Mouse (Mus musculus) liver, embryonic 11.5 days (tissue): ENCODE measurements around the gene 1700003E16Rik. TPM values are rescaled to one million over a fixed set of nuclear protein-coding genes. Genes with fewer than 3 reads are reported as not detected.

Source experiments
- ATAC-seq: fragments of 200-750 bp; cut with Nextera tagmentation; replicated peaks from 2 replicates; pipeline ENCODE4 v1.8.0; 2017; ENCODE audit warnings: moderate number of reproducible peaks, mild to moderate bottlenecking, moderate TSS enrichment, moderate library complexity; ENCODE audit not compliant: low FRiP score
- DNase-seq: peaks from one replicate; pipeline ENCODE4 v3.0.0-alpha.2; 2017; ENCODE audit warnings: low spot score
- H3K27ac ChIP-seq: fragments of 300-500 bp; sonication (generic); 2 replicates; pipeline ENCODE4 v1.5.1; 2014; ENCODE audit warnings: mild to moderate bottlenecking, low read depth, low read length, control low read depth
- H3K27me3 ChIP-seq: fragments of 300-500 bp; sonication (generic); replicated peaks from 2 replicates; pipeline ENCODE4 v1.6.1; 2014; ENCODE audit warnings: low read length, mixed read lengths; ENCODE audit not compliant: control insufficient read depth, insufficient read depth
- H3K36me3 ChIP-seq: fragments of 300-500 bp; sonication (generic); 2 replicates; pipeline ENCODE4 v1.6.1; 2014; ENCODE audit warnings: mild to moderate bottlenecking, low read length, moderate library complexity, mixed read lengths; ENCODE audit not compliant: control insufficient read depth, insufficient read depth
- H3K4me1 ChIP-seq: fragments of 300-500 bp; sonication (generic); replicated peaks from 2 replicates; pipeline ENCODE4 v1.6.1; 2014; ENCODE audit warnings: low read length, mixed read lengths; ENCODE audit not compliant: control insufficient read depth, insufficient read depth
- H3K4me2 ChIP-seq: fragments of 300-500 bp; sonication (generic); 2 replicates; pipeline ENCODE4 v1.6.1; 2014; ENCODE audit warnings: mild to moderate bottlenecking, control low read depth, moderate library complexity
- H3K4me3 ChIP-seq: fragments of 300-500 bp; sonication (generic); 2 replicates; pipeline ENCODE4 v1.5.1; 2014; ENCODE audit warnings: low read depth, low read length, control low read depth
- H3K9ac ChIP-seq: fragments of 300-500 bp; sonication (generic); 2 replicates; pipeline ENCODE4 v1.6.1; 2014; ENCODE audit warnings: low read depth, low read length, control low read depth
- H3K9me3 ChIP-seq: fragments of 300-500 bp; sonication (generic); 2 replicates; pipeline ENCODE4 v1.6.1; 2016; ENCODE audit warnings: low read length, inconsistent platforms, mixed read lengths; ENCODE audit not compliant: control insufficient read depth
- WGBS: fragments of 180-500 bp; shearing (Covaris S2); extraction: QIAGEN DNeasy Blood & Tissue Kit; methylation state at CpG from one replicate; pipeline ENCODE4 v1.1.7; 2014; 5-methylcytosine and 5-hydroxymethylcytosine counted together
- polyA plus RNA-seq: library from polyadenylated mRNA; unstranded; fragments of >200 nt; fragmentation: Nextera tagmentation; extraction: Ambion mirVana; gene quantifications from 2 replicates; pipeline ENCODE4 v1.2.1, GENCODE M21; 2014

Gene 1700003E16Rik
- polyA plus RNA-seq, result 0.08 and 0.12 TPM in 2 replicates

GRCm38 (mm10) chr6:83156259-83156684, at the start of gene 1700003E16Rik, which contains the start of gene Wdr54:
1700003E16Rik (plus strand) TSS chr6:83156404.
Wdr54 (minus strand) TSS chr6:83156397.
- Histone ChIP-seq H3K4me1 (peaks cover 8% of the 10 kb centered on the region; the same call in 1 of the 2 replicates), H3K9me3 (no peaks in the 10 kb centered on the region), H3K4me2 (peak within 1 kb of the TSS; percentile 87), H3K27ac (no peak within 1 kb of the TSS), H3K4me3 (peak within 1 kb of the TSS; percentile 39), H3K27me3 (peaks cover 33% of the 10 kb centered on the region), H3K36me3 (0 out of 2 replicates have a peak, but pooled peaks cover 3% of the 10 kb centered on the region), H3K9ac (peak within 1 kb of the TSS; percentile 52)
- DNase-seq, result peak; percentile 75
- 2% methylated on average over 32 of the region's 32 CpGs for WGBS
- ATAC-seq, result peak; percentile 68; the same call in 1 of the 2 replicates

DNA sequence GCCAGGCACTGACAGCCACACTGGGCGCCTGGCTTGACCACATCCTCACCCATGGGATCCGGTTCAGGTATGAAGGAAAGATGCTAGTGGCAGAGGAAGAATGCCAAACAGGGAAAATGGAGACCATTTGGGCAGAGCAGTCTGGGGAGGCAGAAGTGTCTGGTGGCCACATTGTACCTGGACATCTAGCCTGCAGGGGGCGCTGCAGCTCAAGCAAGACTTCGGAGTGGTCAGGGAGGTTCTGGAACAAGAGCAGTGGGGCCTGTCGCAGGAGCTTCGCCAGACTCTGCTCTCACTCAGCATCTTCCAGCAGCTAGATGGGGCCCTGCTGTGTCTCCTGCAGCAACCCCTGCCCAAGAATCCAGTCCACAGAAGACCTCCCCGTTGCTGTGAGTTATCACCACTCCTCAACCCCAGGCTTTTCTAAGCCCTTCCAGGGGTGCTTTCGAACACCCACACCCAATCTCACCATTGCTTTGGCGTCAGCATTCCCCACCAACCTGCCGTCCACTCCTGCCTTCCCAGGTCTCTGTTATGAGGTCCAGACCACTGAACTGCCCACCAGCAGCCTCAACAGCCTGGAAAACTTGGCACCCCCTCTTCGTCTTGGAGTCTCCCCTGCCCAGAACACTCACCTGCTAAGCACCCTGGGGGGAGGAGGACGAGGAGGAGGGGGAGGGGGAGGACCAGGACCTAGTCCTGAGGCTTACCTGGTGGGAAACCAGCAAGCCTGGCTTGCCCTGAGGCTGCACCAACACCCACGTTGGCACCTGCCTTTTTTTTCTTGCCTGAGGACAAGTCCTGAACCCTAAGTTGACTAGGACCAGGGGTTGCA, 48.4 kb upstream of the 1700003E16Rik start:
- Histone ChIP-seq H3K9ac (peak overlapping the region; percentile 87), H3K4me2 (peak overlapping the region; percentile 94), H3K27me3 (no peaks in the 10 kb centered on the region), H3K27ac (peak overlapping the region; percentile 96; the same call in 1 of the 2 replicates), H3K4me3 (peak overlapping the region; percentile 92), H3K36me3 (peaks cover 2% of the 10 kb centered on the region; the same call in 1 of the 2 replicates), H3K4me1 (peaks cover 35% of the 10 kb centered on the region), H3K9me3 (no peaks in the 10 kb centered on the region)
- DNase-seq, result peak; percentile 81
- ATAC-seq, result peak; percentile 53
- 41% methylated on average over 13 of the region's 13 CpGs for WGBS

- peaks cover 2% of the 10 kb centered on the region; the same call in 1 of the 2 replicates for H3K36me3 ChIP-seq
- H3K4me1 ChIP-seq, result peaks cover 31% of the 10 kb centered on the region
- peak within 1 kb of the TSS; percentile 96 for H3K27ac ChIP-seq
- peak within 1 kb of the TSS; percentile 94 for H3K4me2 ChIP-seq
- DNase-seq, result peak; percentile 83
- WGBS, result under 1% methylated on average over 76 of the region's 76 CpGs
- H3K4me3 ChIP-seq, result peak within 1 kb of the TSS; percentile 92
- peak within 1 kb of the TSS; percentile 87 for H3K9ac ChIP-seq
- no peaks in the 10 kb centered on the region for H3K9me3 ChIP-seq
- peak; percentile 83 for ATAC-seq
- no peaks in the 10 kb centered on the region for H3K27me3 ChIP-seq
Measured at GRCm38 (mm10) chr6:83108762-83109668, 47.2 kb upstream of the 1700003E16Rik start, which contains the start of gene Mrpl53. Mrpl53 (plus strand) TSS chr6:83109040.

GRCm38 (mm10) chr6:83111510-83112136, 44.6 kb upstream of the 1700003E16Rik start:
- WGBS, result 70% methylated on average over 4 of the region's 4 CpGs
- H3K4me2 ChIP-seq, result no peak overlapping the region
- H3K9ac ChIP-seq, result no peak overlapping the region
- ATAC-seq (no peak), DNase-seq (no peak)
- H3K27me3 ChIP-seq, result no peaks in the 10 kb centered on the region
- H3K36me3 ChIP-seq, result no peaks in the 10 kb centered on the region
- no peaks in the 10 kb centered on the region for H3K9me3 ChIP-seq
- peak overlapping the region; percentile 11; the same call in 1 of the 2 replicates for H3K27ac ChIP-seq
- H3K4me3 ChIP-seq, result no peak overlapping the region
- H3K4me1 ChIP-seq, result peaks cover 45% of the 10 kb centered on the region

- H3K9me3 ChIP-seq, result no peaks in the 10 kb centered on the region
- H3K9ac ChIP-seq, result peak within 1 kb of the TSS; percentile 96
- peaks cover 45% of the 10 kb centered on the region for H3K4me1 ChIP-seq
- H3K4me3 ChIP-seq, result peak within 1 kb of the TSS; percentile 85
- DNase-seq (peak; percentile 96), ATAC-seq (peak; percentile 86)
- WGBS, result under 1% methylated on average over 53 of the region's 58 CpGs
- peak within 1 kb of the TSS; percentile 90 for H3K27ac ChIP-seq
- H3K27me3 ChIP-seq, result no peaks in the 10 kb centered on the region
- peaks cover 19% of the 10 kb centered on the region; the same call in 1 of the 2 replicates for H3K36me3 ChIP-seq
- peak within 1 kb of the TSS; percentile 97 for H3K4me2 ChIP-seq
Measured at GRCm38 (mm10) chr6:83115011-83115671, 41.1 kb upstream of the 1700003E16Rik start, which contains the start of gene Mogs. Mogs (plus strand) TSS chr6:83115496.

- peak overlapping the region; percentile 85 for H3K4me3 ChIP-seq
- H3K27ac ChIP-seq, result peak overlapping the region; percentile 90
- H3K9ac ChIP-seq, result peak overlapping the region; percentile 96
- ATAC-seq (no peak; the same call in 1 of the 2 replicates), DNase-seq (no peak)
- no peaks in the 10 kb centered on the region for H3K9me3 ChIP-seq
- H3K4me2 ChIP-seq, result peak overlapping the region; percentile 97
- H3K27me3 ChIP-seq, result no peaks in the 10 kb centered on the region
- WGBS, result 2% methylated on average over 22 of the region's 48 CpGs
- peaks cover 19% of the 10 kb centered on the region; the same call in 1 of the 2 replicates for H3K36me3 ChIP-seq
- H3K4me1 ChIP-seq, result peaks cover 43% of the 10 kb centered on the region
Measured at GRCm38 (mm10) chr6:83115682-83116372, 40.4 kb upstream of the 1700003E16Rik start.

DNA sequence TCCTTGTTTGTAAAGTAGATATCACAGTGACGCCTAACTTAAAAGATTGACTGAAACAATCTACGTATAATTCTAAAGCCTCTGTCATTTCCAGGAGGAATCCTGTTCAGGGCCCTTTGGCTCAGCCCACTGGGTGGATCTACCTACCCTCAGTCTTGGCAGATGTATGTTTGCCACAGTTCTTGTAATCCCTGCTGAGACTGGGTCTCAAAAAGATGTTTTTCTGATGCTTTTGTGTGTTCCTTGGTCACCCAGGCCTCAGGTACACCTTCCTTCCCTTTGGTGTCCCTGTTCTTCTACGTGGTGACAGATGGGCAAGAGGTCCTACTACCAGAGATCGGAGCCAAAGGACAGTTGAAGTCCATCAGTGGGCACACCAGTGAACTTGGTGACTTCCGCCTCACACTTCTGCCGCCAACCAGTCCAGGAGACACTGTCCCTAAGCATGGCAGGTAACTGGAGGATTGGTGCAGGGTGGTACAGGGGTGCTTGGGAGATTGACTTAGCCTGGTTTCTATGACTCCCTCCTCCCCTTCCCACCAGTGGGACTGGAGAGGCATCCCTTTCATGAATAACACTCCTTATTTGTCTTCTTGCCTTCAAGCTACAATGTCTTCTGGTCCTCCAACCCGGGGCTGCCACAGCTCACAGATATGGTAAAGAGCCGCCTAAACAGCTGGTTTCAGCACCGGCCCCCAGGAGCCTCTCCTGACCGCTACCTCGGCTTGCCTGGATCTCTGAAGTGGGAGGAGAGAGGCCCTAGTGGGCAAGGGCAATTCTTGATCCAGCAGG, 39.6 kb upstream of the 1700003E16Rik start:
- WGBS, result 67% methylated on average over 11 of the region's 11 CpGs
- Histone ChIP-seq H3K4me2 (peak overlapping the region; percentile 97), H3K36me3 (peaks cover 19% of the 10 kb centered on the region; the same call in 1 of the 2 replicates), H3K4me1 (peaks cover 40% of the 10 kb centered on the region), H3K27me3 (no peaks in the 10 kb centered on the region), H3K27ac (peak overlapping the region; percentile 90; the same call in 1 of the 2 replicates), H3K9me3 (no peaks in the 10 kb centered on the region), H3K4me3 (peak overlapping the region; percentile 85), H3K9ac (peak overlapping the region; percentile 96)
- no peak for DNase-seq
- no peak for ATAC-seq
